Mouse (Mus musculus) left cerebral cortex, adult 18-20 months (tissue): ENCODE measurements around the gene Cdkn3. TPM values are rescaled to one million over a fixed set of nuclear protein-coding genes. Genes with fewer than 3 reads are reported as not detected.

Experiments used
- total RNA-seq, 2 experiments: library from RNA; stranded (reverse); gene quantifications; 2 replicates each; pipeline ENCODE4 v1.2.3; 2021

Gene Cdkn3
- total RNA-seq, 2 experiments from 2014 or later, result 1.0 to 1.2 TPM

Other genes starting within 250 kb of the Cdkn3 start
- 10 to 100 TPM; 88.2 to 91.3 TPM for gene Cnih1, start 27.9 kb downstream of the Cdkn3 start, total RNA-seq
- 100 to 1,000 TPM; 145 to 150 TPM for gene Gmfb, start 61.7 kb downstream of the Cdkn3 start, total RNA-seq
- 10 to 100 TPM; 32.3 to 35.0 TPM for gene Cgrrf1, start 71.6 kb downstream of the Cdkn3 start, total RNA-seq
- 10 to 100 TPM; 25.9 to 29.3 TPM for gene Samd4, start 122.3 kb downstream of the Cdkn3 start, total RNA-seq